Mouse (Mus musculus) lung, embryonic 14.5 days (tissue): Measurements from ENCODE around the gene Ndufv1. TPM values are rescaled to one million over a fixed set of nuclear protein-coding genes. Genes with fewer than 3 reads are reported as not detected.

Experiments used
- ATAC-seq: fragments of 200-750 bp; cut with Nextera tagmentation; 2 replicates; pipeline ENCODE4 v1.8.0; 2017; ENCODE audit warnings: mild to moderate bottlenecking, moderate TSS enrichment, moderate library complexity; ENCODE audit not compliant: insufficient read depth
- DNase-seq: peaks from one replicate; pipeline ENCODE4 v3.0.0-alpha.2; 2015
- H3K27ac ChIP-seq: fragments of 300-500 bp; sonication (generic); 2 replicates; pipeline ENCODE4 v1.5.1; 2014; ENCODE audit warnings: low read depth, mild to moderate bottlenecking, moderate library complexity
- H3K27me3 ChIP-seq: fragments of 300-500 bp; sonication (generic); 2 replicates; pipeline ENCODE4 v1.6.1; 2014; ENCODE audit warnings: low read length, control low read depth; ENCODE audit not compliant: insufficient read depth
- H3K36me3 ChIP-seq: fragments of 300-500 bp; sonication (generic); 2 replicates; pipeline ENCODE4 v1.6.1; 2014; ENCODE audit warnings: control low read depth; ENCODE audit not compliant: insufficient read depth
- H3K4me1 ChIP-seq: fragments of 300-500 bp; sonication (generic); 2 replicates; pipeline ENCODE4 v1.6.1; 2014; ENCODE audit warnings: antibody characterized with exemption, control low read depth; ENCODE audit not compliant: insufficient read depth
- H3K4me2 ChIP-seq: fragments of 300-500 bp; sonication (generic); 2 replicates; pipeline ENCODE4 v1.6.1; 2014; ENCODE audit warnings: mild to moderate bottlenecking
- H3K4me3 ChIP-seq: fragments of 300-500 bp; sonication (generic); 2 replicates; pipeline ENCODE4 v1.5.1; 2014; ENCODE audit warnings: low read depth, low read length
- H3K9ac ChIP-seq: fragments of 300-500 bp; sonication (generic); 2 replicates; pipeline ENCODE4 v1.6.1; 2014
- H3K9me3 ChIP-seq: fragments of 300-500 bp; sonication (generic); 2 replicates; pipeline ENCODE4 v1.6.1; 2016; ENCODE audit warnings: low read depth, low read length, control low read depth
- CTCF ChIP-seq: IDR thresholded peaks from 2 replicates; pipeline ENCODE4 v1.5.1; 2016; ENCODE audit warnings: antibody characterized with exemption, low read depth
- WGBS: fragments of 180-500 bp; shearing (Covaris S2); extraction: QIAGEN DNeasy Blood & Tissue Kit; methylation state at CpG from one replicate; pipeline ENCODE4 v1.1.7; 2014; 5-methylcytosine and 5-hydroxymethylcytosine counted together
- polyA plus RNA-seq: library from polyadenylated mRNA; unstranded; fragments of >200 nt; fragmentation: Nextera tagmentation; extraction: Ambion mirVana; gene quantifications from 2 replicates; pipeline ENCODE4 v1.2.1, GENCODE M21; 2014

Gene Ndufv1
- polyA plus RNA-seq, 1 experiment from 2014 or later, result 193 TPM

GRCm38 (mm10) chr19:4023185-4023584 is 10.6 kb upstream of the Ndufv1 start:
- WGBS, result 55% methylated on average over 7 of the region's 7 CpGs
- DNase-seq, result no peak

GRCm38 (mm10) chr19:4018743-4019583 is 6.4 kb upstream of the Ndufv1 start:
- DNase-seq, result peak; percentile 96
- 0 out of 2 replicates have a peak overlapping the region, but pooled peaks have one; percentile 21 for H3K27ac ChIP-seq

More at GRCm38 (mm10) chr19:4023185-4023584, 10.6 kb upstream of the Ndufv1 start:
- H3K27me3 ChIP-seq, result no peaks in the 10 kb centered on the region
- no peak overlapping the region for H3K27ac ChIP-seq
- H3K4me2 ChIP-seq, result no peak overlapping the region
- TF ChIP-seq CTCF, result no peak
- H3K4me1 ChIP-seq, result no peaks in the 10 kb centered on the region
- no peaks in the 10 kb centered on the region for H3K9me3 ChIP-seq
- no peak overlapping the region for H3K9ac ChIP-seq
- H3K36me3 ChIP-seq, result no peaks in the 10 kb centered on the region
- no peak overlapping the region for H3K4me3 ChIP-seq
- no peak for ATAC-seq

GRCm38 (mm10) chr19:4017921-4018587 is 5.4 kb upstream of the Ndufv1 start:
- DNase-seq, result no peak
- TF ChIP-seq CTCF, result no peak
- no peaks in the 10 kb centered on the region for H3K27me3 ChIP-seq
- H3K9me3 ChIP-seq, result no peaks in the 10 kb centered on the region
- no peaks in the 10 kb centered on the region for H3K4me1 ChIP-seq
- H3K4me3 ChIP-seq, result no peak overlapping the region
- ATAC-seq, result no peak
- no peaks in the 10 kb centered on the region for H3K36me3 ChIP-seq
- no peak overlapping the region for H3K9ac ChIP-seq
- no peak overlapping the region for H3K4me2 ChIP-seq
- no peak overlapping the region for H3K27ac ChIP-seq
- 34% methylated on average over 10 of the region's 10 CpGs for WGBS

More at GRCm38 (mm10) chr19:4018743-4019583, 6.4 kb upstream of the Ndufv1 start:
- no peak overlapping the region for H3K4me3 ChIP-seq
- no peak overlapping the region for H3K9ac ChIP-seq
- WGBS, result 23% methylated on average over 18 of the region's 18 CpGs
- peak; percentile 89 for ATAC-seq
- H3K9me3 ChIP-seq, result no peaks in the 10 kb centered on the region
- H3K36me3 ChIP-seq, result no peaks in the 10 kb centered on the region
- no peaks in the 10 kb centered on the region for H3K27me3 ChIP-seq
- TF ChIP-seq CTCF, result peak; percentile 81
- no peak overlapping the region for H3K4me2 ChIP-seq
- no peaks in the 10 kb centered on the region for H3K4me1 ChIP-seq

GRCm38 (mm10) chr19:4015635-4016034 is 3.0 kb upstream of the Ndufv1 start:
- peaks cover 4% of the 10 kb centered on the region; the same call in 1 of the 2 replicates for H3K36me3 ChIP-seq

GRCm38 (mm10) chr19:4014802-4015201 is 2.2 kb upstream of the Ndufv1 start:
- no peak for TF ChIP-seq CTCF
- Histone ChIP-seq H3K36me3 (peaks cover 10% of the 10 kb centered on the region), H3K27me3 (no peaks in the 10 kb centered on the region), H3K9me3 (no peaks in the 10 kb centered on the region), H3K4me1 (no peaks in the 10 kb centered on the region), H3K27ac (no peak overlapping the region), H3K4me3 (no peak overlapping the region), H3K4me2 (no peak overlapping the region), H3K9ac (no peak overlapping the region)
- DNase-seq, result no peak
- no peak for ATAC-seq

More at GRCm38 (mm10) chr19:4015635-4016034, 3.0 kb upstream of the Ndufv1 start:
- no peak overlapping the region for H3K27ac ChIP-seq
- H3K4me1 ChIP-seq, result no peaks in the 10 kb centered on the region
- TF ChIP-seq CTCF, result no peak
- WGBS, result 54% methylated on average over 5 of the region's 5 CpGs
- no peak for DNase-seq
- no peak overlapping the region for H3K9ac ChIP-seq
- no peak overlapping the region for H3K4me2 ChIP-seq
- no peaks in the 10 kb centered on the region for H3K27me3 ChIP-seq
- H3K9me3 ChIP-seq, result no peaks in the 10 kb centered on the region
- no peak for ATAC-seq
- H3K4me3 ChIP-seq, result no peak overlapping the region

- H3K27me3 ChIP-seq, result no peaks in the 10 kb centered on the region
- H3K9me3 ChIP-seq, result no peaks in the 10 kb centered on the region
- ATAC-seq (no peak), DNase-seq (peak; percentile 23)
- H3K27ac ChIP-seq, result no peak overlapping the region
- H3K4me3 ChIP-seq, result peak overlapping the region; percentile 88
- peak overlapping the region; percentile 58 for H3K4me2 ChIP-seq
- 8% methylated on average over 9 of the region's 9 CpGs for WGBS
- no peak for TF ChIP-seq CTCF
- H3K4me1 ChIP-seq, result no peaks in the 10 kb centered on the region
- H3K9ac ChIP-seq, result peak overlapping the region; percentile 27
- peaks cover 27% of the 10 kb centered on the region for H3K36me3 ChIP-seq
Observed at GRCm38 (mm10) chr19:4013066-4013465, 460 bp upstream of the Ndufv1 start.

- Histone ChIP-seq H3K36me3 (peaks cover 46% of the 10 kb centered on the region), H3K4me2 (no peak overlapping the region; the same call in 1 of the 2 replicates), H3K4me1 (no peaks in the 10 kb centered on the region), H3K9ac (no peak overlapping the region), H3K27ac (no peak overlapping the region), H3K27me3 (no peaks in the 10 kb centered on the region), H3K9me3 (no peaks in the 10 kb centered on the region), H3K4me3 (no peak overlapping the region)
- DNase-seq, result no peak
- 91% methylated on average over 5 of the region's 5 CpGs for WGBS
- no peak for ATAC-seq
- no peak for TF ChIP-seq CTCF
Observed at GRCm38 (mm10) chr19:4011086-4011485, 1.5 kb downstream of the Ndufv1 start.
